Mouse (Mus musculus): ENCODE measurements around the gene Hsd17b1. TPM values are rescaled to one million over a fixed set of nuclear protein-coding genes. Genes with fewer than 3 reads are reported as not detected.

The Hsd17b1 gene
- polyA plus RNA-seq, 1 experiment from 2014 or later: 0.29 TPM

- Histone ChIP-seq H3K27me3 (peaks cover 66% of the 10 kb centered on the region), H3K4me2 (peak overlapping the region; percentile 94)
Measured at GRCm38 (mm10) chr11:101070987-101071386, 7.2 kb upstream of the Hsd17b1 start.

DNA sequence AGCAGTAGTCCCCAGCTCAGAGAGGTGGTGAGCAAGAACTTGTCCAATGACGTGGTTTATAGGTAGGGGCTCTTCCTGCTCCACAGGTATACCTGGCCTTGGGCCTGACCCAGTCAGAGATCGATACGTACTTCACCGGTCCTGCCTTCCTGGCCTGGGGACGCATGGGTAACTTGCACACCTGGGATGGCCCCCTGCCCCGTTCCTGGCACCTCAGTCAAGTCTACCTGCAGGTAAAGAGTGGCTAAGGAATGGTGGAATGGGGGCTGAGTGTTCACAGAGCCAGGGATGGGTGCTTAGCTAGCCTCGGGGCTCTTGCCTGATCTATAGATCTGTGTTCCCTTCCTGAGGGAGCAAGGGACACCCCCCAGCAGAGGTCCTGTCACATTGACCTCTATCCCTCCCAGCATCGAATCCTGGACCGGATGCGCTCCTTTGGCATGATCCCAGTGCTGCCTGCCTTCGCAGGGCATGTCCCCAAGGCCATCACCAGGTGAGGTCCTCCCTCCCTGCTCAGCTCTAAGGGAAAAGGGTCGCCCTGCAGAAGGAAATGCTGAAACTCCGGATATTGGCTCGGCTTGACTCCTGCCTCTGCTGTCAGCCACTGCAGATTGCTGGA, 6.3 kb upstream of the Hsd17b1 start:
- WGBS (ENCODE audit: insufficient replicate concordance): 70% methylated on average over 14 of the region's 14 CpGs
- ATAC-seq (ENCODE audit: insufficient read depth): no peak
- Histone ChIP-seq H3K27me3 (peaks cover 75% of the 10 kb centered on the region), H3K9ac (no peak overlapping the region), H3K4me2 (no peak overlapping the region), H3K27ac (replicated peaks) (no peak overlapping the region), H3K36me3 (replicated peaks) (no peaks in the 10 kb centered on the region), H3K4me3 (replicated peaks) (no peak overlapping the region), H3K9me3 (replicated peaks) (no peaks in the 10 kb centered on the region), H3K4me1 (replicated peaks) (peaks cover 21% of the 10 kb centered on the region)

More at GRCm38 (mm10) chr11:101070987-101071386, 7.2 kb upstream of the Hsd17b1 start:
- Histone ChIP-seq H3K36me3 (replicated peaks) (no peaks in the 10 kb centered on the region), H3K9ac (no peak overlapping the region), H3K4me1 (replicated peaks) (peaks cover 30% of the 10 kb centered on the region), H3K27ac (replicated peaks) (no peak overlapping the region), H3K9me3 (replicated peaks) (no peaks in the 10 kb centered on the region), H3K4me3 (replicated peaks) (peak overlapping the region; percentile 78; the same call in 1 of the 2 replicates)
- 61% methylated on average over 6 of the region's 6 CpGs for WGBS (ENCODE audit: insufficient replicate concordance)
- no peak for ATAC-seq (ENCODE audit: insufficient read depth)

DNA sequence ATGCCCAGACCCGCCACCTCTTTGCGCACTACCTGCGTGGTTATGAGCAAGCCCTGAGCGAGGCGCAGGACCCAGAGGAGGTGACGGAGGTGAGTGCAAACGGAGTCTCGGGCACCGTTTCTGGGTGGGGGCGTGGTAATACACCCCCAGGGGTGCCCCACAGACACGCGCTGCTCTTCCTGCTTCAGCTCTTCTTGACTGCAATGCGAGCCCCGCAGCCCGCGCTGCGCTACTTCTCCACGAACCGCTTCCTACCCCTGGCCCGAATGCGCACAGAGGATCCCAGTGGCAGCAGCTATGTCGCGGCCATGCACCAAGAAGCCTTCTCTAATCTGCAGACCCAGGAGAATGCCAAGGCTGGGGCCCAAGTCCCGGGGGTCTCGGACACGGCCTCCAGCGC, 1.5 kb downstream of the Hsd17b1 start:
- H3K4me3 ChIP-seq (replicated peaks): peak overlapping the region; percentile 23
- WGBS (ENCODE audit: insufficient replicate concordance): 2% methylated on average over 27 of the region's 27 CpGs
- H3K9ac ChIP-seq: no peak overlapping the region
- no peak for ATAC-seq (ENCODE audit: insufficient read depth)
- H3K27me3 ChIP-seq: peaks cover 67% of the 10 kb centered on the region
- H3K27ac ChIP-seq (replicated peaks): no peak overlapping the region
- peaks cover 46% of the 10 kb centered on the region for H3K4me1 ChIP-seq (replicated peaks)
- H3K4me2 ChIP-seq: peak overlapping the region; percentile 41
- no peaks in the 10 kb centered on the region for H3K9me3 ChIP-seq (replicated peaks)
- peaks cover under 1% of the 10 kb centered on the region; the same call in 1 of the 2 replicates for H3K36me3 ChIP-seq (replicated peaks)

GRCm38 (mm10) chr11:101080421-101080820, 2.2 kb downstream of the Hsd17b1 start:
- peaks cover 48% of the 10 kb centered on the region for H3K4me1 ChIP-seq (replicated peaks)
- H3K36me3 ChIP-seq (replicated peaks): peaks cover 4% of the 10 kb centered on the region; the same call in 1 of the 2 replicates
- no peak overlapping the region for H3K27ac ChIP-seq (replicated peaks)
- H3K4me3 ChIP-seq (replicated peaks): 0 out of 2 replicates have a peak overlapping the region, but pooled peaks have one; percentile 23
- no peak overlapping the region for H3K4me2 ChIP-seq
- H3K9me3 ChIP-seq (replicated peaks): no peaks in the 10 kb centered on the region
- no peak for ATAC-seq (ENCODE audit: insufficient read depth)
- no peak overlapping the region for H3K9ac ChIP-seq
- 67% methylated on average over 5 of the region's 5 CpGs for WGBS (ENCODE audit: insufficient replicate concordance)
- peaks cover 63% of the 10 kb centered on the region for H3K27me3 ChIP-seq

- peak overlapping the region; percentile 79 for H3K4me3 ChIP-seq (replicated peaks)
- no peak for ATAC-seq (ENCODE audit: insufficient read depth)
- 7% methylated on average over 10 of the region's 10 CpGs for WGBS (ENCODE audit: insufficient replicate concordance)
- H3K27ac ChIP-seq (replicated peaks): peak overlapping the region; percentile 89
- peaks cover 61% of the 10 kb centered on the region for H3K4me1 ChIP-seq (replicated peaks)
- peaks cover 13% of the 10 kb centered on the region; the same call in 1 of the 2 replicates for H3K36me3 ChIP-seq (replicated peaks)
- peak overlapping the region; percentile 98 for H3K4me2 ChIP-seq
- H3K9ac ChIP-seq: peak overlapping the region; percentile 39; the same call in 1 of the 2 replicates
- H3K9me3 ChIP-seq (replicated peaks): no peaks in the 10 kb centered on the region
- peaks cover 53% of the 10 kb centered on the region for H3K27me3 ChIP-seq
Measured at GRCm38 (mm10) chr11:101081659-101082058, 3.4 kb downstream of the Hsd17b1 start.

GRCm38 (mm10) chr11:101082208-101083082, 4.2 kb downstream of the Hsd17b1 start, which contains the start of gene Coasy:
TSS of gene Coasy (plus strand) at chr11:101082565.
- Histone ChIP-seq H3K36me3 (replicated peaks) (peaks cover 13% of the 10 kb centered on the region; the same call in 1 of the 2 replicates), H3K4me1 (replicated peaks) (peaks cover 65% of the 10 kb centered on the region), H3K27ac (replicated peaks) (peak within 1 kb of the TSS; percentile 89), H3K9me3 (replicated peaks) (no peaks in the 10 kb centered on the region), H3K9ac (peak within 1 kb of the TSS; percentile 88), H3K27me3 (peaks cover 46% of the 10 kb centered on the region), H3K4me2 (peak within 1 kb of the TSS; percentile 98), H3K4me3 (replicated peaks) (peak within 1 kb of the TSS; percentile 79)
- WGBS (ENCODE audit: insufficient replicate concordance): under 1% methylated on average over 51 of the region's 51 CpGs
- ATAC-seq (ENCODE audit: insufficient read depth): peak; percentile 82

GRCm38 (mm10) chr11:101083083-101083697, 5.0 kb downstream of the Hsd17b1 start:
- peaks cover 13% of the 10 kb centered on the region; the same call in 1 of the 2 replicates for H3K36me3 ChIP-seq (replicated peaks)
- no peaks in the 10 kb centered on the region for H3K9me3 ChIP-seq (replicated peaks)
- 30% methylated on average over 19 of the region's 19 CpGs for WGBS (ENCODE audit: insufficient replicate concordance)
- H3K4me2 ChIP-seq: peak overlapping the region; percentile 98
- peak overlapping the region; percentile 79 for H3K4me3 ChIP-seq (replicated peaks)
- H3K27me3 ChIP-seq: peaks cover 38% of the 10 kb centered on the region
- ATAC-seq (ENCODE audit: insufficient read depth): no peak
- peak overlapping the region; percentile 88 for H3K9ac ChIP-seq
- peaks cover 73% of the 10 kb centered on the region for H3K4me1 ChIP-seq (replicated peaks)
- peak overlapping the region; percentile 89 for H3K27ac ChIP-seq (replicated peaks)

GRCm38 (mm10) chr11:101084246-101084645, 6.0 kb downstream of the Hsd17b1 start:
- H3K36me3 ChIP-seq (replicated peaks): peaks cover 20% of the 10 kb centered on the region
- no peak overlapping the region for H3K4me2 ChIP-seq
- H3K9me3 ChIP-seq (replicated peaks): no peaks in the 10 kb centered on the region
- H3K9ac ChIP-seq: no peak overlapping the region
- peaks cover 28% of the 10 kb centered on the region for H3K27me3 ChIP-seq
- 85% methylated on average over 14 of the region's 14 CpGs for WGBS (ENCODE audit: insufficient replicate concordance)
- ATAC-seq (ENCODE audit: insufficient read depth): no peak
- H3K4me1 ChIP-seq (replicated peaks): peaks cover 77% of the 10 kb centered on the region
- H3K4me3 ChIP-seq (replicated peaks): no peak overlapping the region
- H3K27ac ChIP-seq (replicated peaks): no peak overlapping the region

DNA sequence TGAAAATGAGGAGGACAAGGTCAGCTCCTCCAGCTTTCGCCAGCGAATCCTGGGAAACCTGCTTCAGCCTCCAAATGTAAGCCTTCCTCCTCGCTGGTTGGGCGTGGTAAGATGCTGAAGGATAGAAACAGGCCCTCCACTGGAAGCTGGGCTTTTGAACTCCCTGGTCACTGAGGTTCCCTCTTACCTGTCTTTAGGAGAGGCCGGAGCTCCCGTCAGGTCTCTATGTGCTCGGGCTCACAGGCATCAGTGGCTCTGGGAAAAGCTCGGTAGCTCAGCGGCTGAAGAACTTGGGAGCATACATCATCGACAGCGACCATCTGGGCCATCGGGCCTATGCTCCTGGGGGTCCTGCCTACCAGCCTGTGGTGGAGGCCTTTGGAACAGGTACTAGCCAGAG, 6.6 kb downstream of the Hsd17b1 start:
- Histone ChIP-seq H3K9me3 (replicated peaks) (no peaks in the 10 kb centered on the region), H3K9ac (no peak overlapping the region), H3K4me3 (replicated peaks) (no peak overlapping the region), H3K4me2 (no peak overlapping the region), H3K36me3 (replicated peaks) (peaks cover 26% of the 10 kb centered on the region), H3K27ac (replicated peaks) (no peak overlapping the region), H3K4me1 (replicated peaks) (peaks cover 71% of the 10 kb centered on the region), H3K27me3 (peaks cover 22% of the 10 kb centered on the region)
- ATAC-seq (ENCODE audit: insufficient read depth): no peak
- 84% methylated on average over 12 of the region's 12 CpGs for WGBS (ENCODE audit: insufficient replicate concordance)

- peaks cover 70% of the 10 kb centered on the region for H3K4me1 ChIP-seq (replicated peaks)
- peaks cover 35% of the 10 kb centered on the region for H3K36me3 ChIP-seq (replicated peaks)
- H3K4me2 ChIP-seq: peak overlapping the region; percentile 92
- peak overlapping the region; percentile 84 for H3K27ac ChIP-seq (replicated peaks)
- 86% methylated on average over 18 of the region's 18 CpGs for WGBS (ENCODE audit: insufficient replicate concordance)
- peak overlapping the region; percentile 78; the same call in 1 of the 2 replicates for H3K9ac ChIP-seq
- ATAC-seq (ENCODE audit: insufficient read depth): no peak
- no peak overlapping the region for H3K4me3 ChIP-seq (replicated peaks)
- H3K9me3 ChIP-seq (replicated peaks): no peaks in the 10 kb centered on the region
- peaks cover 12% of the 10 kb centered on the region for H3K27me3 ChIP-seq
Measured at GRCm38 (mm10) chr11:101085617-101086322, 7.6 kb downstream of the Hsd17b1 start.
